18 mouse cellular contexts compared by ENCODE assay signal in genomic region chr1:89140113-89140512, GRCm38 (mm10).
A peak's percentile ranks its signal among the peaks of the same experiment; 100 is the strongest.
DNase-seq lines count a peak whose midpoint lies in the region; TF ChIP-seq lines count a peak whose summit lies in the region.
"Had no signal": no experiment of that assay in that cellular context is flagged by ENCODE, and none has a peak within 500 bp of the region (broad histone marks: within the 10 kb centered on the region; RNA-seq: fewer than 3 reads in every experiment).

No protein-coding gene starts in this region.

- DNase-seq in gastrocnemius, adult 2 months, result no peak
- DNase-seq in gastrocnemius, postnatal 4 days (ENCODE audit: low spot score in 2 of 2), result no peak
- peak; percentile 48 for DNase-seq in heart, adult 8-10 months (ENCODE audit: low spot score)
- DNase-seq in heart, postnatal 4 days, result no peak
- DNase-seq in kidney, adult 2 months, result peak; percentile 50
- no peak for DNase-seq in kidney, adult 11 months
- DNase-seq: adrenal gland, adult 8-10 months; adrenal gland, postnatal 25 days; cerebellum, adult 18-20 months; cerebellum, adult 9-10 months; cerebellum, postnatal 14 days; gastrocnemius, postnatal 25 days had no signal

- intact Hi-C loops in gastrocnemius, adult 2 months (cut with DNase I), result no loop called here

- no peak for TF ChIP-seq CTCF in gastrocnemius, adult 2 months (IDR thresholded peaks at IDR 0.05)
- no peak for TF ChIP-seq CTCF in kidney, adult 2 months (conservative IDR thresholded peaks at IDR 0.05; ENCODE audit: insufficient read depth, insufficient read length, low read depth, low read length)

- H3K4me1 ChIP-seq in kidney, adult 2 months (ENCODE audit: control insufficient read depth, insufficient read depth, low read length), result peaks cover 14% of the 10 kb centered on the region; the same call in 1 of the 2 replicates
- H3K4me1 ChIP-seq in brown adipose tissue, adult 24 weeks (ENCODE audit: control insufficient read depth, insufficient read depth, insufficient read length, low read length), result peaks cover 20% of the 10 kb centered on the region

- WGBS in kidney, adult 2 months, result 65% methylated on average over 9 of the region's 9 CpGs

- H3K4me3 ChIP-seq in gastrocnemius, adult 2 months, result no peak overlapping the region
- no peak overlapping the region for H3K4me3 ChIP-seq in kidney, adult 2 months (ENCODE audit: insufficient read depth, low read depth, low read length)
- H3K4me3 ChIP-seq in brown adipose tissue, adult 24 weeks (ENCODE audit: insufficient read depth, low read depth, low read length), result peak overlapping the region; percentile 19; the same call in 1 of the 2 replicates
- H3K4me3 ChIP-seq: forebrain, embryonic 10.5 days; forebrain, embryonic 13.5 days; heart, embryonic 10.5 days; hindbrain, embryonic 12.5 days; hindbrain, embryonic 15.5 days had no signal

- peak overlapping the region; percentile 70 for H3K27ac ChIP-seq in gastrocnemius, adult 2 months
- peak overlapping the region; percentile 64 for H3K27ac ChIP-seq in kidney, adult 2 months (ENCODE audit: insufficient read depth, low read depth, low read length)
- H3K27ac ChIP-seq in brown adipose tissue, adult 24 weeks (replicated peaks; ENCODE audit: low read depth, low read length), result peak overlapping the region; percentile 99
- H3K27ac ChIP-seq: forebrain, embryonic 10.5 days; forebrain, embryonic 13.5 days; heart, embryonic 10.5 days; hindbrain, embryonic 12.5 days; hindbrain, embryonic 15.5 days had no signal

- no peaks in the 10 kb centered on the region for H3K27me3 ChIP-seq in kidney, adult 2 months (replicated peaks; ENCODE audit: control insufficient read depth, insufficient read depth, low read length)
- H3K27me3 ChIP-seq: forebrain, embryonic 13.5 days; hindbrain, embryonic 12.5 days; hindbrain, embryonic 15.5 days had no signal

- H3K36me3 ChIP-seq in kidney, adult 2 months (ENCODE audit: control insufficient read depth, insufficient read depth, low read length), result no peaks in the 10 kb centered on the region; the same call in 1 of the 2 replicates

- no peak for TF ChIP-seq POLR2A in kidney, adult 2 months (IDR thresholded peaks at IDR 0.05; ENCODE audit: low read depth, low read length)

Comparison
In these comparisons a context has a peak if more than half of its experiments do, and no peak if none do; other contexts are left out.
1. DNase-seq: peak in heart, adult 8-10 months (single experiment) and kidney, adult 2 months (single experiment); none in gastrocnemius, adult 2 months (single experiment), gastrocnemius, postnatal 4 days (0 of 2), heart, postnatal 4 days (single experiment) and kidney, adult 11 months (single experiment).
2. Peak in every context shown above with its lines, with median percentiles within 50 percentile points of each other: H3K27ac ChIP-seq.